Mouse (Mus musculus) lung, postnatal 0 days (tissue): ENCODE measurements around the gene St3gal3. TPM values are rescaled to one million over a fixed set of nuclear protein-coding genes. Genes with fewer than 3 reads are reported as not detected.

Experiments
- ATAC-seq: fragments of 200-750 bp; cut with Nextera tagmentation; 2 replicates; pipeline ENCODE4 v1.8.0; 2017; ENCODE audit warnings: moderate library complexity
- DNase-seq: peaks from one replicate; pipeline ENCODE4 v3.0.0-alpha.2; 2016; ENCODE audit warnings: low spot score
- H3K27ac ChIP-seq: fragments of 300-500 bp; sonication (generic); 2 replicates; pipeline ENCODE4 v1.5.1; 2014; ENCODE audit warnings: antibody characterized with exemption, mild to moderate bottlenecking, low read length, mixed read lengths
- H3K27me3 ChIP-seq: fragments of 300-500 bp; sonication (generic); replicated peaks from 2 replicates; pipeline ENCODE4 v1.6.1; 2014; ENCODE audit warnings: low read length, mixed read lengths; ENCODE audit not compliant: insufficient read depth
- H3K36me3 ChIP-seq: fragments of 300-500 bp; sonication (generic); 2 replicates; pipeline ENCODE4 v1.6.1; 2014; ENCODE audit warnings: low read length, mixed read lengths; ENCODE audit not compliant: insufficient read depth
- H3K4me1 ChIP-seq: fragments of 300-500 bp; sonication (generic); 2 replicates; pipeline ENCODE4 v1.6.1; 2014; ENCODE audit warnings: antibody characterized with exemption, low read depth, low read length, mixed read lengths; ENCODE audit not compliant: insufficient read depth
- H3K4me2 ChIP-seq: fragments of 300-500 bp; sonication (generic); replicated peaks from 2 replicates; pipeline ENCODE4 v1.6.1; 2014; ENCODE audit warnings: low read depth, mild to moderate bottlenecking, low read length, moderate library complexity, mixed read lengths
- H3K4me3 ChIP-seq: fragments of 300-500 bp; sonication (generic); 2 replicates; pipeline ENCODE4 v1.5.1; 2014; ENCODE audit warnings: low read depth, low read length
- H3K9ac ChIP-seq: fragments of 300-500 bp; sonication (generic); replicated peaks from 2 replicates; pipeline ENCODE4 v1.6.1; 2014; ENCODE audit warnings: low read depth, mild to moderate bottlenecking
- H3K9me3 ChIP-seq: fragments of 300-500 bp; sonication (generic); 2 replicates; pipeline ENCODE4 v1.6.1; 2016; ENCODE audit warnings: low read length, mixed read lengths
- CTCF ChIP-seq: IDR thresholded peaks from 2 replicates; pipeline ENCODE4 v1.5.1; 2016; ENCODE audit warnings: antibody characterized with exemption, mild to moderate bottlenecking
- EP300 ChIP-seq: IDR thresholded peaks from 2 replicates; pipeline ENCODE4 v1.6.1; 2016; ENCODE audit warnings: antibody characterized with exemption, mild to moderate bottlenecking, control low read depth
- WGBS: fragments of 180-500 bp; shearing (Covaris S2); extraction: QIAGEN DNeasy Blood & Tissue Kit; methylation state at CpG from one replicate; pipeline ENCODE4 v1.1.7; 2014; 5-methylcytosine and 5-hydroxymethylcytosine counted together
- polyA plus RNA-seq: library from polyadenylated mRNA; unstranded; fragments of >200 nt; fragmentation: Nextera tagmentation; extraction: Ambion mirVana; gene quantifications from 2 replicates; pipeline ENCODE4 v1.2.1, GENCODE M21; 2015

St3gal3 gene
- polyA plus RNA-seq, 1 experiment from 2014 or later, result 4.5 TPM

- Histone ChIP-seq H3K4me2 (no peak overlapping the region), H3K27me3 (no peaks in the 10 kb centered on the region), H3K4me1 (no peaks in the 10 kb centered on the region; the same call in 1 of the 2 replicates), H3K27ac (no peak overlapping the region), H3K4me3 (no peak overlapping the region), H3K9me3 (no peaks in the 10 kb centered on the region), H3K9ac (no peak overlapping the region), H3K36me3 (no peaks in the 10 kb centered on the region)
- no peak for DNase-seq
- WGBS, result 58% methylated on average over 10 of the region's 10 CpGs
- TF ChIP-seq CTCF (no peak), EP300 (no peak)
- no peak for ATAC-seq
Measured at GRCm38 (mm10) chr4:117972999-117973398, 161.7 kb downstream of the St3gal3 start.

DNA sequence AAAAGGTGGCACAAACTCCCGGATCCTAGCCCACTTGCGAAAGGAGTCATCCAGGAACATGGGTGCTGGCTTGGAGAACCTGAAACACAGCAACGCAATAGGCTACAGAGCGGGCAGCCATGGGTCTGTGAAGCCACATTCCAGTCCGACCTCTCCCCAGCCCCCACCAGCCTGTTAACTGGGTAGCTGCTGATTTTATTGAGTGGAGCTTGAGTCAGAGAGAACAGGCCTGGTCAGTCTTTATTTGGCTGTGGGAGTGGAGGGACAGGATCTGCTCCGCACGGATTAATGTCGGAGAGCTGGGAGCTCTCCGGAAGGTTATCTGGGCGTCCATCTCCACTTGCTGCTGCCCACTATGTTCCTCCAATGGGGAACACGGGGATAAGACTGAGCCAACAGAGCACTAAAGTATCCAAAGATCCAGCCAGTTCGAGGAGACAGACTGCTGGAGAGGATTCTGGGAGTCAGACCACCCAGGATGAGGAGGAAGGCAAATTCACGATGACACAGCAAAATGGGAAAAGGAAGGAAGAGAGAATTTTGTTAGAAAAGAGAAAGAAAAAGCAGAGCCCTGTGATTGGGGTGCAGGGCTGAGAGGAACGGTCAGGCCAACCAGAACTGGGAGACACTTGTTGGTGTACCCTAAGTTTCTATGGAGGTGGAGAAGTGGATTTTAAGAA, 170.2 kb downstream of the St3gal3 start:
- H3K4me1 ChIP-seq, result no peaks in the 10 kb centered on the region
- no peaks in the 10 kb centered on the region for H3K9me3 ChIP-seq
- H3K36me3 ChIP-seq, result no peaks in the 10 kb centered on the region
- ATAC-seq (peak; percentile 17), DNase-seq (no peak)
- H3K27me3 ChIP-seq, result no peaks in the 10 kb centered on the region
- H3K4me3 ChIP-seq, result no peak overlapping the region
- TF ChIP-seq CTCF (no peak), EP300 (no peak)
- no peak overlapping the region for H3K27ac ChIP-seq
- no peak overlapping the region for H3K4me2 ChIP-seq
- H3K9ac ChIP-seq, result no peak overlapping the region
- WGBS, result 47% methylated on average over 14 of the region's 14 CpGs

- DNase-seq (no peak), ATAC-seq (no peak)
- no peaks in the 10 kb centered on the region for H3K4me1 ChIP-seq
- no peak overlapping the region for H3K27ac ChIP-seq
- no peaks in the 10 kb centered on the region for H3K27me3 ChIP-seq
- WGBS, result 65% methylated on average over 4 of the region's 4 CpGs
- H3K4me3 ChIP-seq, result no peak overlapping the region
- peaks cover 7% of the 10 kb centered on the region; the same call in 1 of the 2 replicates for H3K36me3 ChIP-seq
- H3K9ac ChIP-seq, result no peak overlapping the region
- H3K4me2 ChIP-seq, result no peak overlapping the region
- H3K9me3 ChIP-seq, result no peaks in the 10 kb centered on the region
- TF ChIP-seq EP300 (no peak), CTCF (no peak)
Measured at GRCm38 (mm10) chr4:117957492-117957891, 177.2 kb downstream of the St3gal3 start.

DNA sequence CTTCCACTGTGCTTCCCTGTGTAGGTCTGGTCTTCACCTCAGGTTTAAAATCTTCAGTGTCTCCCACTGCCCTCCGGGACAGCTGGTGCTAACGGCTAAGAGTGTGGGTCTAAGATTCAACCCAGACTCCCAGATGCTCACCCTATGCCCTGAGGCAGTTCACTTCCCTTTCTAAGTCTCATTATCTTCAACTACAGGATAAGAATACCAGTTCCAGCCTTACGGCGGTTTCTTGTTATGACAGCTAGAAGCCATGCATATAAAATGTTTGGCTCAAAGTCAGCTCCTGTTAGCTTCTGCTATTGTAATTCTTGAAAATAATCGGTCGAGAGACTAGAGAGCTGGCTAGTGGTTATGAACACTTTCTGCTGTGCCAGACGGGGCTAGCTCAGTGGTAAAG, 187.2 kb downstream of the St3gal3 start:
- Histone ChIP-seq H3K4me3 (no peak overlapping the region), H3K4me1 (no peaks in the 10 kb centered on the region), H3K4me2 (no peak overlapping the region), H3K27me3 (no peaks in the 10 kb centered on the region), H3K9me3 (no peaks in the 10 kb centered on the region), H3K9ac (no peak overlapping the region), H3K36me3 (0 out of 2 replicates have a peak, but pooled peaks cover 4% of the 10 kb centered on the region), H3K27ac (no peak overlapping the region)
- DNase-seq (no peak), ATAC-seq (no peak)
- 83% methylated on average over 7 of the region's 7 CpGs for WGBS
- TF ChIP-seq CTCF, result no peak
- TF ChIP-seq EP300, result no peak

DNA sequence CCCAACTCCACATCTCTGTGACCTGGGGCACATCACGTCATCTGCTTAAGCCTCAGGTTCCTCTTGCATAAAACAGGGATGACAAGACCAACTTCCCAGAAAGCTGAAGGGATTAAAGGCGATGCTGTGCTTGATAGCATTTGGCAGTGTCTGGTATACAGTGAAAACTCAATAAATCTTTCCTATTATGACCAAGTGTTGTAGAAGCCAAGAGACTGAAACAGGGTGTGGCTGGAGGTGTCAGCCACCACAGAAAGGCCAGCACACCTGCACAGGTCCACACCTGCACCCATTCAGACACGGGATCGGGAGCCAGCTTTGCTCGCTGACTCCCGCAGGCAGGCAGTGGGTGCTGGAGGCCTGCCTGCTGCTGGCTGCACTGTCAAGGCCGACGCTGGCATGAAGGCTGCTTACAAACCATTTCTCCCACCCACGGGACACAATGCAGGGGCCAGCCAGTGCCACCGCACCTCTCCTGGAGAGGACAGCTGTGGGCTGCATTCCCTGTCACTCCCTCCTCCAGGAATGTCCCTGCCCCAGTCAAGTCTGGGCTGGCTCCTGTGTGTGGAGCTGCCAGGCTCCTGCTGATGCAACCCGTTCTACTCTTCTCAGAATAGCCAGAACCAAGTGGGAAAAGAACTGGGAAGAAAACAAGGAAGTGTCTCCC, 187.9 kb downstream of the St3gal3 start:
- Histone ChIP-seq H3K4me1 (no peaks in the 10 kb centered on the region), H3K27me3 (no peaks in the 10 kb centered on the region), H3K9ac (no peak overlapping the region), H3K4me3 (no peak overlapping the region), H3K4me2 (no peak overlapping the region), H3K27ac (no peak overlapping the region), H3K9me3 (no peaks in the 10 kb centered on the region), H3K36me3 (no peaks in the 10 kb centered on the region)
- no peak for TF ChIP-seq CTCF
- TF ChIP-seq EP300, result no peak
- ATAC-seq (peak; percentile 25; the same call in 1 of the 2 replicates), DNase-seq (peak; percentile 20)
- WGBS, result 80% methylated on average over 11 of the region's 11 CpGs

GRCm38 (mm10) chr4:117943317-117943716, 191.4 kb downstream of the St3gal3 start:
- no peaks in the 10 kb centered on the region for H3K36me3 ChIP-seq
- H3K9ac ChIP-seq, result no peak overlapping the region
- no peak overlapping the region for H3K27ac ChIP-seq
- H3K4me1 ChIP-seq, result no peaks in the 10 kb centered on the region
- H3K4me2 ChIP-seq, result no peak overlapping the region
- 36% methylated on average over 5 of the region's 5 CpGs for WGBS
- H3K4me3 ChIP-seq, result no peak overlapping the region
- no peaks in the 10 kb centered on the region for H3K27me3 ChIP-seq
- no peak for ATAC-seq
- H3K9me3 ChIP-seq, result no peaks in the 10 kb centered on the region
- TF ChIP-seq CTCF, result no peak
- no peak for TF ChIP-seq EP300
- DNase-seq, result no peak
